Mouse (Mus musculus) central nervous system, embryonic 11.5 days (tissue): ENCODE results near the gene Mrpl17. TPM values are rescaled to one million over a fixed set of nuclear protein-coding genes. Genes with fewer than 3 reads are reported as not detected.

Experiments used
- polyA plus RNA-seq: library from polyadenylated mRNA; depleted of rRNA; stranded (reverse); fragments of >200 nt; gene quantifications from 2 replicates; pipeline ENCODE4 v1.2.3, GENCODE M21; 2012; rRNA removed

Mrpl17 gene
- 221 and 236 TPM in 2 replicates for polyA plus RNA-seq

GRCm38 (mm10) chr7:105810877-105811489, at the start of gene Mrpl17:
Gene Mrpl17, minus strand, starts transcription at chr7:105811099.

DNA sequence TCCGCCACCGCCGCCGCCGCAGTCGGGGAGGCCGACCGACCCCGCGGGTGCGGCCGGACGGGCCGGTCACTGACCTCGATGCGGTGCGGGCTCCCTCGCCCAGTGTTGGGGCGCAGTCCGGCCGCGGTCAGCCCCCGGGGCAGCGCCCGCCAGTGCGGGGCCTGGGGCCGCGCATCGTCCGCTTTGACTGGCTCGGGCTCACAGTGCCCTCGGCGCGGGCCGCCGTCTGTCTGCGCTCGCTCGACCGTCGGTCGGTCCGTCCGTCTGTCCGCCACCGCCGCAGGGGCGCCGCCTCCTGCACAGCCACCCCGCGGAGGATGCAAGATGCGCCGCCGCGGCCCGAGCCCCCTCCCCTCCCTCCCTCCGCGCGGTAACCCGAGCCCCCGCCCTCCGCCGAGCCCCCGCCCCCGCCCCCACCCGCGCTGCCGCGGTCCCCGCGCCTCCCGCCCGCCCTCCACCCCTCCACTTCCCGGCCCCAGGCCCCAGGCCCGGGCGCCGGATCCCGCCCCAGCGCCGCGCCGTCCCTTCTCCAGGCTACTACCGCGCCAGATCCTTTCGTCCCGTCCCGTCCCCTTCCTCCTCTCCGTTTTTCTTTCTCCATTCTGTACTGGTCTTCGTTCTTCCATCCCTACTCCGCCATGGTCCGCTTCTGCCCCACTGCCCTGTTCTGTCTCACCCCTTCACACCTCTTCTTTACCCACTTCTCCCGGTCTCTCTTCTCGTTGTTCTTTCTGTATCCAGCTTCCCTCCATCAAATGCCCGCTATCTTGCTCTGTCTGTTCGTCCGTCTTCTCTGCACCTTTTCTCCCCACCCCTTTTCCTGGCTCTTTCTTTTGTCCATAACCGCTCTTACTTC, 23.4 kb downstream of the Mrpl17 start, which contains the start of gene Dchs1:
Gene Dchs1 (minus strand): TSS at position 370 of the 856 bp plus-strand sequence.

Other genes starting within 250 kb of the Mrpl17 start
- 92.2 and 93.1 TPM in 2 replicates for gene Apbb1, start 229.4 kb downstream of the Mrpl17 start, polyA plus RNA-seq
- gene Hpx, start 211.0 kb downstream of the Mrpl17 start, polyA plus RNA-seq = 2.8 and 3.9 TPM in 2 replicates
- 61.9 and 66.8 TPM in 2 replicates for gene Trim3, start 177.5 kb downstream of the Mrpl17 start, polyA plus RNA-seq
- gene Timm10b, start 171.0 kb downstream of the Mrpl17 start, polyA plus RNA-seq = 63.5 and 89.5 TPM in 2 replicates
- 96.2 and 104 TPM in 2 replicates for gene Arfip2, start 170.7 kb downstream of the Mrpl17 start, polyA plus RNA-seq
- gene Gm45799, start 170.5 kb downstream of the Mrpl17 start, polyA plus RNA-seq = 81.1 and 86.5 TPM in 2 replicates
- gene Dnhd1, start 160.3 kb downstream of the Mrpl17 start, polyA plus RNA-seq = 1.7 and 4.1 TPM in 2 replicates
- 151 and 190 TPM in 2 replicates for gene Ilk, start 74.5 kb downstream of the Mrpl17 start, polyA plus RNA-seq
- 23.4 and 36.6 TPM in 2 replicates for gene Rrp8, start 73.7 kb downstream of the Mrpl17 start, polyA plus RNA-seq
- gene Taf10, start 66.7 kb downstream of the Mrpl17 start, polyA plus RNA-seq = 264 and 287 TPM in 2 replicates
- gene Tpp1, start 58.9 kb downstream of the Mrpl17 start, polyA plus RNA-seq = 43.7 and 47.7 TPM in 2 replicates
- 28.6 and 40.1 TPM in 2 replicates for gene Dchs1, start 23.4 kb downstream of the Mrpl17 start, polyA plus RNA-seq
- 0.01 and 0.08 TPM in 2 replicates for gene Gm4070, start 142.9 kb upstream of the Mrpl17 start, polyA plus RNA-seq